Mouse (Mus musculus) gastrocnemius, postnatal 14 days (tissue): ENCODE results near the gene Abca17. TPM values are rescaled to one million over a fixed set of nuclear protein-coding genes. Genes with fewer than 3 reads are reported as not detected.
A peak's percentile ranks its signal among the peaks of the same experiment; 100 is the strongest.

Experiments
- DNase-seq: peaks from one replicate; pipeline ENCODE4 v3.0.0; 2021; ENCODE audit warnings: mixed read lengths
- intact Hi-C: fragments of 180-260 bp; cut with DNase I; formaldehyde crosslinking; loops from one replicate; pipeline ENCODE4 v1.15.1; 2025; ENCODE audit warnings: low total_unique reads
- microRNA-seq, 2 experiments: library from miRNA; unstranded; fragments of <30 nt; microRNA quantifications; one replicate each; pipeline ENCODE4 v1.2.0; 2021
- total RNA-seq, 2 experiments: library from RNA; stranded (reverse); gene quantifications; 2 replicates each; pipeline ENCODE4 v1.2.3; 2021

Abca17 gene
- total RNA-seq, 2 experiments from 2014 or later, result 0.09 TPM; not detected in 1

GRCm38 (mm10) chr17:24251320-24252069 lies 99.4 kb downstream of the Abca17 start, which contains the start of gene Ccnf:
Gene Ccnf (minus strand): TSS chr17:24251484.
- DNase-seq, result peak; percentile 95
- intact Hi-C loops, result no loop called here

- no peak for DNase-seq
- intact Hi-C loops, result no loop called here
Observed at GRCm38 (mm10) chr17:24250988-24251319, 99.9 kb downstream of the Abca17 start.

GRCm38 (mm10) chr17:24248641-24249040 lies 102.2 kb downstream of the Abca17 start:
- no peak for DNase-seq
- intact Hi-C loops, result no loop called here

GRCm38 (mm10) chr17:24244061-24244460 lies 106.8 kb downstream of the Abca17 start:
- intact Hi-C loops, result no loop called here
- DNase-seq, result no peak

- DNase-seq, result no peak
- intact Hi-C loops, result no loop called here
Observed at GRCm38 (mm10) chr17:24243311-24243969, 107.4 kb downstream of the Abca17 start.

GRCm38 (mm10) chr17:24236921-24237320 lies 113.9 kb downstream of the Abca17 start:
- DNase-seq, result no peak
- intact Hi-C loops, result no loop called here

GRCm38 (mm10) chr17:24236479-24236878 lies 114.4 kb downstream of the Abca17 start:
- intact Hi-C loops, result no loop called here
- no peak for DNase-seq

GRCm38 (mm10) chr17:24227941-24228340 lies 122.9 kb downstream of the Abca17 start:
- intact Hi-C loops, result loop anchor here (5.0 kb wide), 1 partner anchor 36 kb away; no protein-coding TSS in a partner anchor
- no peak for DNase-seq

- DNase-seq, result no peak
- intact Hi-C loops, result loop anchor here (5.0 kb wide), 1 partner anchor 34 kb away; no protein-coding TSS in a partner anchor
Observed at GRCm38 (mm10) chr17:24226721-24227120, 124.1 kb downstream of the Abca17 start.

- DNase-seq, result no peak
- intact Hi-C loops, result loop anchor here (5.0 kb wide), 1 partner anchor 34 kb away; no protein-coding TSS in a partner anchor
Observed at GRCm38 (mm10) chr17:24225851-24226250, 125.0 kb downstream of the Abca17 start.

- intact Hi-C loops, result loop anchor here (5.0 kb wide), 1 partner anchor 32 kb away; no protein-coding TSS in a partner anchor
- no peak for DNase-seq
Observed at GRCm38 (mm10) chr17:24224741-24225140, 126.1 kb downstream of the Abca17 start.

GRCm38 (mm10) chr17:24223513-24223912 lies 127.4 kb downstream of the Abca17 start:
- DNase-seq, result no peak
- intact Hi-C loops, result no loop called here

GRCm38 (mm10) chr17:24222653-24223052 lies 128.2 kb downstream of the Abca17 start:
- intact Hi-C loops, result no loop called here
- DNase-seq, result no peak

GRCm38 (mm10) chr17:24220435-24221411 lies 130.1 kb downstream of the Abca17 start, which contains the start of gene Tedc2:
Gene Tedc2 (minus strand): TSS chr17:24220851.
- DNase-seq, result peak; percentile 91
- intact Hi-C loops, result no loop called here

- intact Hi-C loops, result no loop called here
- no peak for DNase-seq
Observed at GRCm38 (mm10) chr17:24216836-24217235, 134.0 kb downstream of the Abca17 start.

Small RNA genes lying within 50 kb of the gene (microRNA-seq; reads per million reads assigned to microRNA genes)
- gene Gm24427 (0 reads per million in 2 experiments), gene Mir5134 (0 to 1.0 reads per million in 2 experiments), gene Mir6965 (0 reads per million in 2 experiments)

Other genes starting within 250 kb of the Abca17 start
- 10 to 100 TPM; 39.5 to 41.3 TPM for gene Pdpk1, start 200.1 kb downstream of the Abca17 start, total RNA-seq
- gene Amdhd2, start 187.3 kb downstream of the Abca17 start, total RNA-seq, result 10 to 100 TPM in 1 of 2 experiments, 1 to 10 TPM in 1; 9.5 to 13.5 TPM
- 100 to 1,000 TPM; 167 to 178 TPM for gene Atp6v0c, start 181.4 kb downstream of the Abca17 start, total RNA-seq
- 1 to 10 TPM; 3.4 to 3.5 TPM for gene Tbc1d24, start 145.5 kb downstream of the Abca17 start, total RNA-seq
- gene Ntn3, start 141.5 kb downstream of the Abca17 start, total RNA-seq, result 1 to 10 TPM in 1 of 2 experiments, under 1 TPM in 1; 0.86 to 1.1 TPM
- gene Tedc2, start 130.2 kb downstream of the Abca17 start, total RNA-seq, result 1 to 10 TPM; 1.9 to 2.3 TPM
- 1 to 10 TPM; 2.4 to 2.7 TPM for gene Ccnf, start 99.6 kb downstream of the Abca17 start, total RNA-seq
- gene Abca3, start 882 bp upstream of the Abca17 start, total RNA-seq, result 1 to 10 TPM; 9.0 to 9.8 TPM
- 10 to 100 TPM; 48.2 to 51.5 TPM for gene Rnps1, start 63.5 kb upstream of the Abca17 start, total RNA-seq
- 100 to 1,000 TPM; 133 to 200 TPM for gene Eci1, start 75.6 kb upstream of the Abca17 start, total RNA-seq
- gene Dnase1l2, start 92.0 kb upstream of the Abca17 start, total RNA-seq, result under 1 TPM; 0.76 to 0.89 TPM
- gene E4f1, start 119.2 kb upstream of the Abca17 start, total RNA-seq, result 10 to 100 TPM in 1 of 2 experiments, 1 to 10 TPM in 1; 8.5 to 10.2 TPM
- 10 to 100 TPM; 44.6 TPM for gene Pgp, start 119.3 kb upstream of the Abca17 start, total RNA-seq
- under 1 TPM in 1 of 2 experiments, not detected in 1; 0.31 TPM for gene Bricd5, start 122.8 kb upstream of the Abca17 start, total RNA-seq
- 10 to 100 TPM; 10.7 to 11.6 TPM for gene Mlst8, start 128.0 kb upstream of the Abca17 start, total RNA-seq
- gene Caskin1, start 137.5 kb upstream of the Abca17 start, total RNA-seq, result under 1 TPM; 0.22 to 0.31 TPM
- gene Traf7, start 176.9 kb upstream of the Abca17 start, total RNA-seq, result 10 to 100 TPM; 31.9 to 33.4 TPM
- under 1 TPM; 0.21 to 0.27 TPM for gene Rab26, start 183.1 kb upstream of the Abca17 start, total RNA-seq
- 10 to 100 TPM; 32.0 to 36.1 TPM for gene Pkd1, start 198.8 kb upstream of the Abca17 start, total RNA-seq